Mouse (Mus musculus): ENCODE data around the gene Abcd4. TPM values are rescaled to one million over a fixed set of nuclear protein-coding genes. Genes with fewer than 3 reads are reported as not detected.
A peak's percentile ranks its signal among the peaks of the same experiment; 100 is the strongest.

Abcd4 gene
- polyA plus RNA-seq (2014; fragmentation: Nextera tagmentation; extraction: Ambion mirVana), result 8.6 and 8.7 TPM in 2 replicates

DNA sequence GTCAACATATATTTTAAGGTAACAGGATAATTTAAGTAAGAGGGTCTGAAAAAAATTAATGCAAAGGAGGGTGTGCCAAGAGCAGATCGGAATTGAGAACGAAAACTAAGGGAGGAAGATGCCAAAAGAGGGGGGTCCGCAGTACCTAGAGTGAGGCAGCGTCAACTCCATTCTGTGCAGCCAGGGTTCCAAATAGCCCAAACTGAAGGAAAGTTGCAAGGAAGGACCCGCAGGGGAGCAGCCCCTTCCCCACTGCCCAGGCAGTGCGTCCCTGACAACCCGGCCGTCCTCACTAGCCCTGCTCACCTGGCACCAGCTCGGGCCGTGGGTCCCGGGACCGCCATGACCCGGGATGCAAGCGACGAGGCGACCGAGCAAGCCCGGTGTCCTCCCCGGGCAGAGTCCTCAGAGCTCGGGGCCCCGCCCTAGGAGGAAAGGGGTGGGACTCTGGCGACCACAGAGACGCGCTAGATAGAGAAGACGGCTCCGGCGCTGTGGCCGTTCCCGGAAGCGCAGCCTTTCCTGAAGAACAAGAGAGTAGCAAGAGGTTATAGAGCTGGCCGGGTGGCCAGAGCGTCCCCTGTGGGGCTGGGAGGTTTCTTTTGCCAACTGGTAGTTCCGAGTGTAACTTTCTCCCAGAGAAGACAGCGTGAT, at the start of gene Abcd4:
Abcd4 (minus strand) TSS at position 437 of the 654 bp plus-strand sequence.
- Histone ChIP-seq H3K36me3 (ENCODE audit: control insufficient read depth, insufficient read depth, low read length) (no peaks in the 10 kb centered on the region), H3K9ac (replicated peaks; ENCODE audit: low read length) (peak within 1 kb of the TSS; percentile 73), H3K9me3 (ENCODE audit: control insufficient read depth, low read length) (no peaks in the 10 kb centered on the region), H3K4me3 (replicated peaks; ENCODE audit: low read depth, low read length) (peak within 1 kb of the TSS; percentile 70), H3K4me2 (ENCODE audit: low read length) (peak within 1 kb of the TSS; percentile 67), H3K27ac (replicated peaks; ENCODE audit: low read depth, low read length) (no peak within 1 kb of the TSS; the same call in 1 of the 2 replicates), H3K27me3 (ENCODE audit: control insufficient read depth, insufficient read depth, low read length) (no peaks in the 10 kb centered on the region), H3K4me1 (ENCODE audit: control insufficient read depth, insufficient read depth, low read length) (no peaks in the 10 kb centered on the region)
- under 1% methylated on average over 34 of the region's 34 CpGs for WGBS
- ATAC-seq (ENCODE audit: low FRiP score, low TSS enrichment), result peak; percentile 94
- DNase-seq, result peak; percentile 93

- no peaks in the 10 kb centered on the region for H3K27me3 ChIP-seq (ENCODE audit: control insufficient read depth, insufficient read depth, low read length)
- WGBS, result 9% methylated on average over 3 of the region's 3 CpGs
- DNase-seq, result peak; percentile 87
Observed at GRCm38 (mm10) chr12:84653912-84654311, 36.7 kb upstream of the Abcd4 start.

DNA sequence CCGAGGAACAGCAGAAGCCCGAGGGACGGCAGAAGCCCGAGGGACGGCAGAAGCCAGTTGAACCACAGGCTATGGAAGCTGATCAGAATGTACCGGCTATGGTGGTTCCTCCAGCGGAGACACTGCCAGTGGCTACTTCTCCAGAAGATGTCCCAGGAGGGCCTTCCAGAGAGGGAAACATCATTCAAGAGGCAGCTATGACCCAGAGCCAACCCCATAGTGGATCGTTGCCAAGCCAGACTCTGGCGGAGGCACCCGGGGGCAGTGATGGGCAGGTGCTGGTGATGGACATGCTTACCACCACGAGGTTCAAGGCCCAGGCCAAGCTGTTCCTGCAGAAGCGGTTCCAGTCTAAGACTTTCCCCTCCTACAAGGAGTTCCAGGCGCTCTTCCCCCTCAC, 33.0 kb upstream of the Abcd4 start:
- H3K4me1 ChIP-seq (ENCODE audit: control insufficient read depth, insufficient read depth, low read length), result no peaks in the 10 kb centered on the region
- no peaks in the 10 kb centered on the region for H3K27me3 ChIP-seq (ENCODE audit: control insufficient read depth, insufficient read depth, low read length)
- DNase-seq (no peak), ATAC-seq (ENCODE audit: low FRiP score, low TSS enrichment) (no peak)
- 86% methylated on average over 13 of the region's 13 CpGs for WGBS
- no peaks in the 10 kb centered on the region for H3K36me3 ChIP-seq (ENCODE audit: control insufficient read depth, insufficient read depth, low read length)
- no peak overlapping the region for H3K4me3 ChIP-seq (replicated peaks; ENCODE audit: low read depth, low read length)
- no peak overlapping the region for H3K27ac ChIP-seq (replicated peaks; ENCODE audit: low read depth, low read length)
- no peaks in the 10 kb centered on the region for H3K9me3 ChIP-seq (ENCODE audit: control insufficient read depth, low read length)
- H3K4me2 ChIP-seq (ENCODE audit: low read length), result no peak overlapping the region
- H3K9ac ChIP-seq (replicated peaks; ENCODE audit: low read length), result no peak overlapping the region

More at GRCm38 (mm10) chr12:84653912-84654311, 36.7 kb upstream of the Abcd4 start:
- H3K4me2 ChIP-seq (ENCODE audit: low read length), result no peak overlapping the region
- no peak for ATAC-seq (ENCODE audit: low FRiP score, low TSS enrichment)
- H3K4me3 ChIP-seq (replicated peaks; ENCODE audit: low read depth, low read length), result no peak overlapping the region
- H3K9ac ChIP-seq (replicated peaks; ENCODE audit: low read length), result no peak overlapping the region
- H3K36me3 ChIP-seq (ENCODE audit: control insufficient read depth, insufficient read depth, low read length), result no peaks in the 10 kb centered on the region
- H3K9me3 ChIP-seq (ENCODE audit: control insufficient read depth, low read length), result no peaks in the 10 kb centered on the region
- no peak overlapping the region for H3K27ac ChIP-seq (replicated peaks; ENCODE audit: low read depth, low read length)
- H3K4me1 ChIP-seq (ENCODE audit: control insufficient read depth, insufficient read depth, low read length), result no peaks in the 10 kb centered on the region

GRCm38 (mm10) chr12:84640654-84641053, 23.4 kb upstream of the Abcd4 start, which contains the start of gene Vrtn:
TSS of gene Vrtn (plus strand) at chr12:84641019.
- ATAC-seq (ENCODE audit: low FRiP score, low TSS enrichment) (no peak), DNase-seq (no peak)
- Histone ChIP-seq H3K4me1 (ENCODE audit: control insufficient read depth, insufficient read depth, low read length) (no peaks in the 10 kb centered on the region), H3K4me3 (replicated peaks; ENCODE audit: low read depth, low read length) (no peak within 1 kb of the TSS), H3K27me3 (ENCODE audit: control insufficient read depth, insufficient read depth, low read length) (peaks cover 29% of the 10 kb centered on the region), H3K4me2 (ENCODE audit: low read length) (no peak within 1 kb of the TSS), H3K9ac (replicated peaks; ENCODE audit: low read length) (no peak within 1 kb of the TSS), H3K9me3 (ENCODE audit: control insufficient read depth, low read length) (no peaks in the 10 kb centered on the region), H3K27ac (replicated peaks; ENCODE audit: low read depth, low read length) (no peak within 1 kb of the TSS), H3K36me3 (ENCODE audit: control insufficient read depth, insufficient read depth, low read length) (no peaks in the 10 kb centered on the region)
- WGBS, result 10% methylated on average over 9 of the region's 9 CpGs

DNA sequence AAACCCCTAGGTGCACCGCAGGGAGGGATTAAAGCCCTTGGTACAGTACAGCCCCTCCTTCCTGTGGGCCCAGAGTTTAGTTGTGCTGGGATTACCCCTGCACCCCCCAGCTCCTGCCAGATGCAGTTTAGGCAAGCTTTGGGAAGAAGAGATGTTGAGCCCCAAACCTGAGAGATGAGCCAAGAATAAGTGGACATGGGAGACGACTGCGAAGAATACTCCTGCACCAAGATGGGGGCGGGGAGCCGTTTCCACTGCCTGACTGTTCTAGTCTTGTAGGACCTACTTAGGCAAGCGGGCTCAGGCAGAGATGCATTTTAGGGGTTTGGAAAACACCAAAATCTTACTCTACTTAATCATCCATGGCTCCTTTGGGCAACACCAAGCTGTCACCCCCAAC, 23.0 kb upstream of the Abcd4 start:
- Histone ChIP-seq H3K4me1 (ENCODE audit: control insufficient read depth, insufficient read depth, low read length) (no peaks in the 10 kb centered on the region), H3K9me3 (ENCODE audit: control insufficient read depth, low read length) (no peaks in the 10 kb centered on the region), H3K4me2 (ENCODE audit: low read length) (no peak overlapping the region), H3K9ac (replicated peaks; ENCODE audit: low read length) (no peak overlapping the region), H3K4me3 (replicated peaks; ENCODE audit: low read depth, low read length) (no peak overlapping the region), H3K27me3 (ENCODE audit: control insufficient read depth, insufficient read depth, low read length) (peaks cover 29% of the 10 kb centered on the region), H3K27ac (replicated peaks; ENCODE audit: low read depth, low read length) (no peak overlapping the region), H3K36me3 (ENCODE audit: control insufficient read depth, insufficient read depth, low read length) (no peaks in the 10 kb centered on the region)
- DNase-seq (peak; percentile 13), ATAC-seq (ENCODE audit: low FRiP score, low TSS enrichment) (no peak)
- 13% methylated on average over 6 of the region's 6 CpGs for WGBS

- Histone ChIP-seq H3K4me2 (ENCODE audit: low read length) (no peak overlapping the region), H3K27ac (replicated peaks; ENCODE audit: low read depth, low read length) (no peak overlapping the region), H3K36me3 (ENCODE audit: control insufficient read depth, insufficient read depth, low read length) (no peaks in the 10 kb centered on the region), H3K4me3 (replicated peaks; ENCODE audit: low read depth, low read length) (no peak overlapping the region), H3K27me3 (ENCODE audit: control insufficient read depth, insufficient read depth, low read length) (no peaks in the 10 kb centered on the region), H3K9ac (replicated peaks; ENCODE audit: low read length) (no peak overlapping the region), H3K9me3 (ENCODE audit: control insufficient read depth, low read length) (no peaks in the 10 kb centered on the region), H3K4me1 (ENCODE audit: control insufficient read depth, insufficient read depth, low read length) (no peaks in the 10 kb centered on the region)
- DNase-seq, result no peak
- ATAC-seq (ENCODE audit: low FRiP score, low TSS enrichment), result no peak
- 75% methylated on average over 3 of the region's 3 CpGs for WGBS
Observed at GRCm38 (mm10) chr12:84631867-84632266, 14.7 kb upstream of the Abcd4 start.

DNA sequence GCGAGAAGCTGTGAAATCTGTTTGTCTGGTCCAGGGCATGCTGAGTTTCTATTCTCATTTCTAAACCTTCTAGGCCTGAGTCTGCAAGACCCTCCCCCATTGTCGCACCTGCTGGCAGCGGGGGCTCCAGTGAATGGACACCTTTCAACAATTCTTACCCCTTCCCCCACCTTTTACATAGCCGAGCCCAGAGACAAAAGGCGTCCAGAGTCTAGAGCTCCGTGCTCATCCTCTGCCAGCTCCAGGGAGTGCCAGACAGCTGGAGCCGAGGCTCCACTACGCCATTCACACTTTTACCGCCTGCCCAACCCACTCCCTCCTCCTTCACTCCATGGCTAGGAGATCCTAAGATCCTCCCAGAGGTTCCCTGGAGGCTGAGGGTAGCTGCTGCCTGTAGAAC, 7.9 kb upstream of the Abcd4 start:
- no peaks in the 10 kb centered on the region for H3K27me3 ChIP-seq (ENCODE audit: control insufficient read depth, insufficient read depth, low read length)
- no peak overlapping the region for H3K27ac ChIP-seq (replicated peaks; ENCODE audit: low read depth, low read length)
- WGBS, result 3% methylated on average over 9 of the region's 9 CpGs
- H3K4me2 ChIP-seq (ENCODE audit: low read length), result peak overlapping the region; percentile 39
- no peaks in the 10 kb centered on the region for H3K36me3 ChIP-seq (ENCODE audit: control insufficient read depth, insufficient read depth, low read length)
- no peaks in the 10 kb centered on the region for H3K9me3 ChIP-seq (ENCODE audit: control insufficient read depth, low read length)
- H3K9ac ChIP-seq (replicated peaks; ENCODE audit: low read length), result 0 out of 2 replicates have a peak overlapping the region, but pooled peaks have one; percentile 31
- 0 out of 2 replicates have a peak overlapping the region, but pooled peaks have one; percentile 5 for H3K4me3 ChIP-seq (replicated peaks; ENCODE audit: low read depth, low read length)
- peaks cover 5% of the 10 kb centered on the region for H3K4me1 ChIP-seq (ENCODE audit: control insufficient read depth, insufficient read depth, low read length)
- DNase-seq, result peak; percentile 51
- ATAC-seq (ENCODE audit: low FRiP score, low TSS enrichment), result no peak

GRCm38 (mm10) chr12:84624601-84625000, 7.4 kb upstream of the Abcd4 start:
- Histone ChIP-seq H3K9ac (replicated peaks; ENCODE audit: low read length) (no peak overlapping the region), H3K4me3 (replicated peaks; ENCODE audit: low read depth, low read length) (no peak overlapping the region), H3K27ac (replicated peaks; ENCODE audit: low read depth, low read length) (no peak overlapping the region), H3K4me1 (ENCODE audit: control insufficient read depth, insufficient read depth, low read length) (peaks cover 5% of the 10 kb centered on the region), H3K4me2 (ENCODE audit: low read length) (no peak overlapping the region), H3K27me3 (ENCODE audit: control insufficient read depth, insufficient read depth, low read length) (no peaks in the 10 kb centered on the region), H3K36me3 (ENCODE audit: control insufficient read depth, insufficient read depth, low read length) (no peaks in the 10 kb centered on the region), H3K9me3 (ENCODE audit: control insufficient read depth, low read length) (no peaks in the 10 kb centered on the region)
- 20% methylated on average over 8 of the region's 8 CpGs for WGBS
- DNase-seq (no peak), ATAC-seq (ENCODE audit: low FRiP score, low TSS enrichment) (no peak)

- Histone ChIP-seq H3K36me3 (ENCODE audit: control insufficient read depth, insufficient read depth, low read length) (no peaks in the 10 kb centered on the region), H3K4me3 (replicated peaks; ENCODE audit: low read depth, low read length) (no peak overlapping the region), H3K27ac (replicated peaks; ENCODE audit: low read depth, low read length) (no peak overlapping the region), H3K27me3 (ENCODE audit: control insufficient read depth, insufficient read depth, low read length) (no peaks in the 10 kb centered on the region), H3K9ac (replicated peaks; ENCODE audit: low read length) (no peak overlapping the region), H3K4me2 (ENCODE audit: low read length) (no peak overlapping the region), H3K4me1 (ENCODE audit: control insufficient read depth, insufficient read depth, low read length) (peaks cover 5% of the 10 kb centered on the region), H3K9me3 (ENCODE audit: control insufficient read depth, low read length) (no peaks in the 10 kb centered on the region)
- ATAC-seq (ENCODE audit: low FRiP score, low TSS enrichment) (no peak), DNase-seq (peak; percentile 58)
Observed at GRCm38 (mm10) chr12:84620975-84621374, 3.8 kb upstream of the Abcd4 start.
